Mouse (Mus musculus) limb, embryonic 11.5 days (tissue): ENCODE results near the gene Ltb. TPM values are rescaled to one million over a fixed set of nuclear protein-coding genes. Genes with fewer than 3 reads are reported as not detected.

Source experiments
- ATAC-seq: fragments of 200-750 bp; cut with Nextera tagmentation; 2 replicates; pipeline ENCODE4 v1.8.0; 2017; ENCODE audit warnings: low read depth; ENCODE audit not compliant: insufficient number of reproducible peaks, low FRiP score, low TSS enrichment
- DNase-seq: peaks from one replicate; pipeline ENCODE4 v3.0.0-alpha.2; 2015; ENCODE audit warnings: low spot score
- H3K27ac ChIP-seq: fragments of 300-500 bp; sonication (generic); replicated peaks from 2 replicates; pipeline ENCODE4 v1.5.1; 2014; ENCODE audit warnings: low read depth, mild to moderate bottlenecking, low read length
- H3K27me3 ChIP-seq: fragments of 300-500 bp; sonication (generic); 2 replicates; pipeline ENCODE4 v1.6.1; 2014; ENCODE audit warnings: mild to moderate bottlenecking, low read length, mixed read lengths; ENCODE audit not compliant: control insufficient read depth, insufficient read depth
- H3K36me3 ChIP-seq: fragments of 300-500 bp; sonication (generic); 2 replicates; pipeline ENCODE4 v1.6.1; 2014; ENCODE audit warnings: mild to moderate bottlenecking, low read length, moderate library complexity, mixed read lengths; ENCODE audit not compliant: control insufficient read depth, insufficient read depth
- H3K4me1 ChIP-seq: fragments of 300-500 bp; sonication (generic); 2 replicates; pipeline ENCODE4 v1.6.1; 2014; ENCODE audit warnings: low read length, mixed read lengths; ENCODE audit not compliant: control insufficient read depth, insufficient read depth
- H3K4me2 ChIP-seq: fragments of 300-500 bp; sonication (generic); 2 replicates; pipeline ENCODE4 v1.6.1; 2014; ENCODE audit warnings: low read depth, mild to moderate bottlenecking, moderate library complexity; ENCODE audit not compliant: severe bottlenecking
- H3K4me3 ChIP-seq: fragments of 300-500 bp; sonication (generic); 2 replicates; pipeline ENCODE4 v1.5.1; 2014; ENCODE audit warnings: low read depth, low read length
- H3K9ac ChIP-seq: fragments of 300-500 bp; sonication (generic); 2 replicates; pipeline ENCODE4 v1.6.1; 2014; ENCODE audit warnings: mild to moderate bottlenecking, low read length
- H3K9me3 ChIP-seq: fragments of 300-500 bp; sonication (generic); 2 replicates; pipeline ENCODE4 v1.6.1; 2016; ENCODE audit warnings: low read length; ENCODE audit not compliant: control insufficient read depth
- WGBS: fragments of 180-500 bp; shearing (Covaris S2); extraction: QIAGEN DNeasy Blood & Tissue Kit; methylation state at CpG from one replicate; pipeline ENCODE4 v1.1.7; 2014; 5-methylcytosine and 5-hydroxymethylcytosine counted together
- polyA plus RNA-seq: library from polyadenylated mRNA; unstranded; fragments of >200 nt; fragmentation: Nextera tagmentation; extraction: Ambion mirVana; gene quantifications from 2 replicates; pipeline ENCODE4 v1.2.1, GENCODE M21; 2014

Gene Ltb
- polyA plus RNA-seq, 1 experiment from 2014 or later, result 0.45 TPM

GRCm38 (mm10) chr17:35155451-35155850, 38.8 kb upstream of the Ltb start:
- DNase-seq, result no peak
- Histone ChIP-seq H3K27me3 (no peaks in the 10 kb centered on the region), H3K9me3 (no peaks in the 10 kb centered on the region), H3K36me3 (peaks cover 86% of the 10 kb centered on the region), H3K4me1 (no peaks in the 10 kb centered on the region), H3K4me2 (no peak overlapping the region), H3K9ac (no peak overlapping the region), H3K27ac (no peak overlapping the region), H3K4me3 (no peak overlapping the region)
- 92% methylated on average over 12 of the region's 12 CpGs for WGBS
- ATAC-seq, result no peak

GRCm38 (mm10) chr17:35156461-35157200, 37.6 kb upstream of the Ltb start:
- Histone ChIP-seq H3K4me2 (no peak overlapping the region), H3K27me3 (no peaks in the 10 kb centered on the region), H3K4me1 (no peaks in the 10 kb centered on the region), H3K27ac (no peak overlapping the region), H3K4me3 (no peak overlapping the region), H3K9ac (no peak overlapping the region), H3K9me3 (no peaks in the 10 kb centered on the region), H3K36me3 (peaks cover 91% of the 10 kb centered on the region)
- DNase-seq, result no peak
- 92% methylated on average over 33 of the region's 33 CpGs for WGBS
- ATAC-seq, result no peak

GRCm38 (mm10) chr17:35157254-35157653, 37.0 kb upstream of the Ltb start:
- H3K4me3 ChIP-seq, result no peak overlapping the region
- no peak for DNase-seq
- WGBS, result 91% methylated on average over 8 of the region's 8 CpGs
- H3K4me1 ChIP-seq, result peaks cover 3% of the 10 kb centered on the region; the same call in 1 of the 2 replicates
- no peaks in the 10 kb centered on the region for H3K27me3 ChIP-seq
- no peak overlapping the region for H3K27ac ChIP-seq
- peaks cover 95% of the 10 kb centered on the region for H3K36me3 ChIP-seq
- ATAC-seq, result no peak
- H3K4me2 ChIP-seq, result no peak overlapping the region
- no peaks in the 10 kb centered on the region for H3K9me3 ChIP-seq
- H3K9ac ChIP-seq, result no peak overlapping the region

GRCm38 (mm10) chr17:35157661-35158175, 36.5 kb upstream of the Ltb start:
- ATAC-seq, result no peak
- H3K9me3 ChIP-seq, result no peaks in the 10 kb centered on the region
- no peaks in the 10 kb centered on the region for H3K27me3 ChIP-seq
- H3K4me3 ChIP-seq, result no peak overlapping the region
- H3K4me2 ChIP-seq, result no peak overlapping the region
- H3K36me3 ChIP-seq, result peaks cover 90% of the 10 kb centered on the region
- H3K27ac ChIP-seq, result no peak overlapping the region
- peaks cover 6% of the 10 kb centered on the region; the same call in 1 of the 2 replicates for H3K4me1 ChIP-seq
- WGBS, result 93% methylated on average over 8 of the region's 8 CpGs
- no peak overlapping the region for H3K9ac ChIP-seq
- no peak for DNase-seq

- 95% methylated on average over 16 of the region's 16 CpGs for WGBS
Measured at GRCm38 (mm10) chr17:35158850-35159593, 35.2 kb upstream of the Ltb start.

GRCm38 (mm10) chr17:35159638-35160037, 34.6 kb upstream of the Ltb start:
- H3K27me3 ChIP-seq, result no peaks in the 10 kb centered on the region
- H3K4me2 ChIP-seq, result no peak overlapping the region
- WGBS, result 86% methylated on average over 7 of the region's 7 CpGs
- H3K4me3 ChIP-seq, result no peak overlapping the region
- peaks cover 6% of the 10 kb centered on the region; the same call in 1 of the 2 replicates for H3K4me1 ChIP-seq
- no peaks in the 10 kb centered on the region for H3K9me3 ChIP-seq
- peaks cover 71% of the 10 kb centered on the region for H3K36me3 ChIP-seq
- H3K27ac ChIP-seq, result no peak overlapping the region
- no peak overlapping the region for H3K9ac ChIP-seq
- DNase-seq (no peak), ATAC-seq (no peak)

More at GRCm38 (mm10) chr17:35158850-35159593, 35.2 kb upstream of the Ltb start:
- Histone ChIP-seq H3K27ac (no peak overlapping the region), H3K36me3 (peaks cover 78% of the 10 kb centered on the region), H3K4me2 (no peak overlapping the region), H3K27me3 (no peaks in the 10 kb centered on the region), H3K9me3 (no peaks in the 10 kb centered on the region), H3K4me1 (peaks cover 6% of the 10 kb centered on the region; the same call in 1 of the 2 replicates), H3K4me3 (no peak overlapping the region), H3K9ac (no peak overlapping the region)
- ATAC-seq (no peak), DNase-seq (no peak)

- Histone ChIP-seq H3K27ac (no peak overlapping the region), H3K27me3 (no peaks in the 10 kb centered on the region), H3K9me3 (no peaks in the 10 kb centered on the region), H3K36me3 (peaks cover 55% of the 10 kb centered on the region), H3K4me1 (peaks cover 11% of the 10 kb centered on the region; the same call in 1 of the 2 replicates), H3K9ac (no peak overlapping the region), H3K4me3 (peak overlapping the region; percentile 12; the same call in 1 of the 2 replicates), H3K4me2 (0 out of 2 replicates have a peak overlapping the region, but pooled peaks have one; percentile 20)
- DNase-seq (no peak), ATAC-seq (no peak)
- 89% methylated on average over 11 of the region's 11 CpGs for WGBS
Measured at GRCm38 (mm10) chr17:35161421-35161820, 32.8 kb upstream of the Ltb start.

GRCm38 (mm10) chr17:35162121-35162520, 32.1 kb upstream of the Ltb start:
- H3K36me3 ChIP-seq, result peaks cover 48% of the 10 kb centered on the region

More at GRCm38 (mm10) chr17:35162121-35162520, 32.1 kb upstream of the Ltb start:
- Histone ChIP-seq H3K9me3 (no peaks in the 10 kb centered on the region), H3K27ac (no peak overlapping the region), H3K4me3 (0 out of 2 replicates have a peak overlapping the region, but pooled peaks have one; percentile 100), H3K4me1 (peaks cover 11% of the 10 kb centered on the region; the same call in 1 of the 2 replicates), H3K27me3 (no peaks in the 10 kb centered on the region), H3K9ac (peak overlapping the region; percentile 12; the same call in 1 of the 2 replicates), H3K4me2 (peak overlapping the region; percentile 96; the same call in 1 of the 2 replicates)
- DNase-seq, result no peak
- no peak for ATAC-seq
- 85% methylated on average over 14 of the region's 14 CpGs for WGBS
